Mouse (Mus musculus) urinary bladder, postnatal 10 days (tissue): ENCODE measurements at regions not wholly inside any gene's neighbourhood (a gene's known extent, or its start where the extent isn't known, plus 50 kb on each side); places are given as distances from the start of the nearest gene placed in this dataset.

Source experiments
- DNase-seq: peaks from one replicate; pipeline ENCODE4 v3.0.0; 2022; ENCODE audit warnings: low spot score

GRCm38 (mm10) chr3:57910020-57910419 is 62.1 kb upstream of the Pfn2 start:
- DNase-seq: no peak

- no peak for DNase-seq
Measured at GRCm38 (mm10) chr3:57911831-57912596, 64.1 kb upstream of the Pfn2 start.

GRCm38 (mm10) chr3:57912650-57913343 is 64.9 kb upstream of the Pfn2 start:
- DNase-seq: no peak

DNA sequence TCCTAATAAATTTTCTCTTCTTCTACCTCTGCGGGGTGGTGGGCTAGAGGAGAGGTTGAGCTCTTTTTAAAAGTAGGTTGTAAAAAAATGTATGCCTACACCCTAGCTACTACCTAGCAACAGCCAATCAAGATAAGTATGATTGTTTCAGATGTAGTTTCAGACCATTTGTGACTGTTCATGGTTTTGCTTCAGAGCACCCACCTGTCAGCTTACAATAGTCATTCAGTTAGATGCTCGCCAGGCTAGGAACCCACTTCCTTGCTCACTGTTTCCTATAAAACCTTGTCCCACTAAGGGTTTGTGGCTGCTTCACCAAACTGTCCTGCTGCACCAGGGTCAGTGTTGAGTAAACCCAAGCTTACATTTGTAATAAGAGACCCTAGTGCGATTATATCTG is 66.8 kb upstream of the Pfn2 start:
- DNase-seq: no peak

GRCm38 (mm10) chr3:57918913-57919312 is 71.0 kb upstream of the Pfn2 start:
- no peak for DNase-seq

DNA sequence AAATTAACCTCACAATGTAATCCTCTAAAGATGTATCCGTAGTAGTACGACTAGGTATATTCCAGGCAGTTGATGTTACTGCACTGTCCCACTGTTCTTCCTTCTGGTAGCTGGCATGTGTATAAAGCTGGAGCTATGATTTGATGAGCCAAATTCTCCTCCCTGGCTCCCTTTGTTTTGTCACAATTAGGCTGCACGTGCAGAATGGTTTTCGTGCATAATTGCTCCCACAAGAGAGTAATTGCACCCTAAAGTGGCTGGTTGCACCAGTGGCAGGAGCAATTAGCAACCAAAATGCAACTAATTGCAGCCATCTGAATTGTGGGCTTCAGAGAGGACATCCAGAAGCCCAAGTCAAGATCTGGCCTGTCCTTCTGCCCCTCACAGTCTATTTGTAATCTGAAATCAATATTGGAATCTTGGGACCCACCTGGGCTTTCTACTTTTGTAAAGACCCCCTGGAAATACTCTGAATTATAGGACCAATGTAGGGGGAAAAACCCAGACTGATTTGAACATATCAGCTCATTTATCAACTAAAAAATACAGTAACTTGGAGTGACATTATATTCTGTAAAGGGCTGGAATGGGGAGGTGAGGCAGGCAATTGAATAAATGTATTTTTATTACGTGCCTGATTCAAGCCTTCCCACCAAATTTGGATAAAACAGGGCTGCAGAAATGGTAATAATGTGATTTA is 71.7 kb upstream of the Pfn2 start:
- DNase-seq: no peak

DNA sequence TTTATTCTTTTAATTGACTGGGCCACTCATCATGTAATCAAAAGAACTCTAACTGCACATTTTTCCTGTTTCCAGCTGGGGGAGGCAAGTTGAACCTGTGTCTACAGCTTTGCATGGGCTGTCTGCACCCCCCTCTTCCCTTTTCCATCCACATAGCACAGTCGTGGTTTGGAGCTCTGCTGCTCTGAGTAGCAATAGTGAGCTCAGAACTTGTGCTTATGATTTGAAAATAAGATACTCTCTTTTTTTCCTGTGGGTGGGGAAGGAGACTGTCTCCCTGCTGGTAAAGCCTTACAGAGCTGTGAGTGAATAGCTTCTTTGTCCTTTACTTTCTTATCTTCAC is 72.2 kb upstream of the Pfn2 start:
- no peak for DNase-seq

DNA sequence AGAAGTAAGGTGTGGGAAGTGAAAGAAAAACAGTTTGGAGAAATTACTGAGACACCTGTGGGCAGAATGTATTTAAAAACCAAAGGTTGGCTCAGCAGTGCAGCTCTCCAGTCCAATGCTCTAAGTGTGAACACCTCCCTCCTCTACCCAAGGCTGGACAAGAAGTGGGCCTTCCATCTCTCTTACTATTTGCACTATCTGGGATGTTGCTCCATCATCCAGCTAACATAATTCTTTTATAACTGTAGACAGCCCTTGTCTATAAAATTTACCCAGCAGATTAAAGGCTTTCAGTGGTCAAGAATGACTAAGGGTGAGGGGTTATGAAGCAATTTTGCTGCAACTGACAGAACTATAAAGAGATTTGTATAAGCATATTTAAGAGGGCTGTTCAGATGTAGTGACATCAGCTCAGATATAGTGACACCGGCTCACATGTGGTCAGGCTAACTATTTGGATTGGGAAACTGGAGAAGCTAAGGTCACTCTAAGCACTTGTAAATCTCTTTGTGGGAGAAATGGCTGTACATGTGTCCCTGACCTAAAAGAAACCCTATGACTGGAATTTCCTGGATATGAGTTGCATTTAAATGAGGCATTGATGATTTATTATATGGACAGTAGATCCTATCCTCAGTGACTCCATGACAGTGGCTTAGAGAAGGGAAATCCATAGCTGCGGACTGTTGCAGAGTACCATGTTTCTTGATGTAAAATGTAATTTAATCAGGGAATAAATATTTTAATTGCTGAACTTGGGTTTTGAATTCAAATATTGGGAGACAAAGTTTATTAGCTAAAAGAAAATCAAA is 73.4 kb upstream of the Pfn2 start:
- DNase-seq: no peak

DNA sequence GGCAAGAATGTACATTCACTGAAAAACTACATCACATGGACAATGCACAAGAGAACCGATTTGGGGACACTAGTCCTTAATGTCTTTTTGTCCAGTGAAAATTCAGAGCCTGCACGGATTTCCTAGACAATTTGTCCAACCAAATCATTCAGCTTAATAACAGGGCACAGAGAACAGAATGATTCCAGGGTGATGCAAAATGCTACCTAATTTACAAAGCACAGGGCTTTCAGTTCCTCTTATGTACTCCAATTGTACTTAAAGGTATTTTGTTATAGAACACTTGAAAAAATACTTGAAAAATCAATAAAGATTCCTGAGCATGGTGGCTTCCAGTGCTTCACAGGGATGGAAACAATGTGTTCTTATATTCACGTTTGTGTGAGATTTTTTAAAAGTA is 75.2 kb upstream of the Pfn2 start:
- DNase-seq: no peak

GRCm38 (mm10) chr3:57932657-57933539 is 85.0 kb upstream of the Pfn2 start:
- no peak for DNase-seq

DNA sequence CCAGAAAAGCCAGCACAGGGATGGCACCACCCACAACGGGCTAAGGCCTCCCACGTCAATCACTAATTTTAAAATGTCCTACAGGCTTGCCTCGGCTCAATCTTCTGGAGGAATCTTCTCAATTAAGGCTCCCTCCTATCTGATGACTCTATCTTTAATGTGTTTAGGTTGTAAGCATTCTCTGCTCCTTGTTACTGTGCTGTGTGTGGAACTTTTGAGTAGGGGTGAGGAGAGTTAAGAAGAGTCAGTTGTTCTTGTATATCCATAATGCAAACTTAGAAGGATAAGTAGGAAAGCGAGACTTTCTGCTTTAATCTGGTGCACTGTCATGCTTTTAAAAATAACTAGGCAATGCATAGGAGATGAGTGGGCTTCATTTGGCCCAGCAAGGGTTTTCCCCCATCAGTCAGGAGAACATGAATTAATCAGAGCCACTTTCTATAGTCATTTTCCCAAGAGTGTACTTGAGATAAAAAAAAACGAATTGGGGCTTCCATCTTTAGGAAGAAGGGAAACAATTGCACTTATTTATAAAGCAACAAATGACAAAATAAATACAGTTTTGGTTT is 87.2 kb upstream of the Pfn2 start:
- no peak for DNase-seq

DNA sequence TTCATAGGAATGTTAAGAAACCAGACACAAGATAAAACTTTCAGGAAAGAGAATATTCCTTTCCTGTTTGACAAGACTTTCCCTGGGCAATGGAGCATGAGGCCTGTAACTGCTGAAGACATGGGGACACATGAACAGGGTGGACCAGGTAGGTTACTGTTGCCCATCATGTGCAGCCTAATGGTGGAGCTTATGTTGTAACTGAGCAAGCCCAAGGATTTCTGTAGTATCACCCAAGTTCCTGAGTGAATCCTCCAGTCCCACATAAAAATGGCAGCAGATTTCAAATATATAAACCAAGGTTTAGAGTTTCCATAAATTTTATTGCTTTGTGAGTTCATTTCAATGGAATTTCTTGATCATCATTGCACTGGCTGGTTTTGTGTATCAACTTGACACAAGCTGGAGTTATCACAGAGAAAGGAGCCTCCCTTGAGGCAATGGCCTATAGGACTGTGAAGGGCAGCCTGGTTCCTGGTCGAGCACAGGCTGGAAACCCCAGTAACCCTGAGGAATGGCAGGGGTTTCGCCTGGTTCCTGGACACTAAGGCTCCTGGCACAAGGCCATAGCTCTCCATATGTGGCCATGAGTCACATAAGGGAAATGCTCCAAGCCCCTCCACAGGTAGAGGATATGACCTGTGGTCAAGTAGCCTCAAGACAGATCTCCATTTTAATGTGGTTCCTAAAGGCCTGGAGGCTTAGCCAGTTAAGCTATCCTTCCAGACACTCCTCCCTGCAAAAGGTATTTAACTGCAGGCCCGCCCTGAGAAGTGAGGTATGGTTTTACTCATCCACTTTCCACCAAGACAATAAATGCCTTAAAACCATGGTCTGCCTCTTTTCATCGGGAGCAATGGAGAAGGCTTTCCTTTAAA is 92.9 kb upstream of the Pfn2 start:
- no peak for DNase-seq

DNA sequence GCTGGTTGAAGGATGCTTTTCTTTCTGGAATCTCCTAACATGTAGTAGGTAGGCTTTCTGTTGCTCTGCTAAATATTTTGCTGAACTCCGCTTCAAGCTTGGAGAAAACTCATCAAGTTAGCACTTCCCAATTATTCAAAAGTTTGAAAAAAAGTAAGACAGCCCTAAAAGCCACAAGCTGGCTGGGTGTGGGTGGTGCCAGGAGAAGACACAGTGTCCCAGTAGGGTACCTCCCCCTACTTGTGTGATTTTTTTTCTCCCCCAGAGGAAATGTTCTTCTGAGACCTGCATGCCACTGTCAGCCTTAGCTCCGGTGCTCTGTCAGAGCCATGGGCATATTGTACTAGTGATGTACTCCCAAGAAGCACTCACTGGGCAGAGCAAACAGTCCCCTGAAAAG is 96.8 kb upstream of the Pfn2 start:
- DNase-seq: no peak

GRCm38 (mm10) chr3:57945765-57946164 is 97.9 kb upstream of the Pfn2 start:
- no peak for DNase-seq

DNA sequence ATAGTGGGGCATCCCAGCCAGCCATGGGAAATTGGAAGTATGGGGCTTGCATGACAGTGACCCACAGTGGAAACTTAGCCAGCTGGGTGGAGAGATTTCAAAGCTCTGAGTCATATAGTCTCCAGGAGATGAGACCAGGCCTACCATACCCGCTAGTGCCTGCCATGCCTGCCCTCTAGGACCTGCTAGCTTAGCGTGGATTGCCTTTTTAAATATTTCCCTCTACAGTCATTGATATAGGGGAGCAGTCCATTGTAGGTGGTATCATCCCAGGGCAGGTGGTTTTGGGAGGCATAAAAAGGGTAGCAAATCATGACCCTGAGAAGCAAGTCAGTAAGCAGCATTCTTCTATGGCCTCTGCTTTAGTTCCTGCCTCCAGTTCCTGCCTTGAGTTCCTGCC is 99.5 kb upstream of the Pfn2 start:
- no peak for DNase-seq

DNA sequence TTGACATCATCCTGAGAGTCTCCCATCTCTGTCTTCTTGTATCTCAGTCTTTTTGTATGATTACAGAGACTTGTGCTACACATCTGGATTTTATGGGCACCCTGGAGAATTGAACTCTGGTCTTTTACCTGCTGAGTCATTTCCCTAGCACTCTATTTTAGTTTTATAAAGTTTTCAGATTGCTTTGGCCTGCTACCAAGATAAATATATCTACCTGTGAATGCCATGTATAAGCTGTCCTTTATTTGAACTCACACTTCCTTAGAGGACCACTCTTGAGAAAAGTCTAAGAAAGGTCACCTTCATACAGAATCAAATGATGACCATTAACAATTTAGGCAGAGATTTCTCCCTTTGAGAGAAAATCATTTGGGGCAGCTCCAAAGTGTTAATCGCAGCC is 100.8 kb upstream of the Pfn2 start:
- no peak for DNase-seq

DNA sequence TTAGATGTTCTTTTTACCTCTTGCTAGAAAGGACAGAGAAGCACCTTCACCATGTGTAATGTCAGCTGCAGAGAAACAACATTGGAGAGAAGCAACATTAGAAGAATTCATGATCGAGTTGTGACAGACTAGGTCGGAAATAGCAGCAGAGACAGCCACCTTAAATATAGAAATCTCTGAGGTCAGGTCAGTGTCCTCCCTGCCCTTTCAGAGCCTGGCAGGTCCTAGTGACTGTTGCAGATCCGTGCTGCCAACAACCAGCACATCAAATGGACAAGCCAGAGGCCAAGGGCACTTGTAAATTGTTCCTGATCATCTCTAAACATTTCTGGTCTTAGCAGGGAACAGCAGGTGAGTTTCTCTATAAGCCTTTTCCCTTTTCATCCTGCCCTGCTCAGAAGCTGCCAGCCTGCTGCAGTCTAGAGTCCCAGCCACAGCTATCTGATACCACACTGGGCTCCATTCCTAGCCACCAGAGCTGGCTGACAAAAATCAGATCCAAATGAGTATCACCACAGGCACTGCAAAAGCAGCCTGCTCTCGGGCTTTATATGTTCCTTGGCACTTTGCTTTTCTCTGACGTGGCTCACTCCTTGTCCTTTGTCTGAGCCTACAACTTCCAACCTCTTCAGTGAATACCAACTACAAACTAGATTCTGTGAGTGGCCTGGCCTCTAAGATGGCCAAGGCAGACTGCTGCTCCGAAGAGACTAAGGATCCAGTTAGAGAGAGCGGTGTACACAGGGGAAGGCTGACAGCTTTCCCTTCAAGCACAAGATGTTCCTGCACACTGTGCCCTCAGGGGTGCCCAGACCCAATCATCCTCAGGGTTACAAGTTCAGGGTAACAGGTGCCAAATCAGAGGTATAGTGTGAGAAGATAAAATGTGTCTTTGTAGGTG is 102.8 kb upstream of the Pfn2 start:
- no peak for DNase-seq

- DNase-seq: no peak
Measured at GRCm38 (mm10) chr3:57951438-57951837, 103.6 kb upstream of the Pfn2 start.

DNA sequence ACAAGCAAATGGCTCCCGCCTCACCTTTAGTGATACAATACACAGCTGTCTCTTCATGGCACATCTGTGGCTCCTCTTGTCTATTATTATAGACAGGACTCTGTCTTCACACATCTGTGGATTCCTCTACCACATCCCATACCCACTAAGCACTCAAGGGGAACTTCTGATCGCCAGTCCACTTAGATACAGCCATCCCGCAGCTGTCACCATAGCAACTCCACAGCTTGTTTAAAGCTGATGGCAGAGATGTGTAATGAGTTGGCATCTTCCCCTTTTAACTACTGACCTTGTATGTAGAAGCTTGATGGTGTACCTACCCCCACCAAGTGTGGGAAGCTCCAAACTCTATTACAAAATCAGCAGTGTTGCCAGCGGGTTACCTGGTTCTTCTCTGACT is 109.5 kb upstream of the Pfn2 start:
- DNase-seq: no peak
